Mouse (Mus musculus): ENCODE measurements around the gene Vmac.

Gene Vmac

DNA sequence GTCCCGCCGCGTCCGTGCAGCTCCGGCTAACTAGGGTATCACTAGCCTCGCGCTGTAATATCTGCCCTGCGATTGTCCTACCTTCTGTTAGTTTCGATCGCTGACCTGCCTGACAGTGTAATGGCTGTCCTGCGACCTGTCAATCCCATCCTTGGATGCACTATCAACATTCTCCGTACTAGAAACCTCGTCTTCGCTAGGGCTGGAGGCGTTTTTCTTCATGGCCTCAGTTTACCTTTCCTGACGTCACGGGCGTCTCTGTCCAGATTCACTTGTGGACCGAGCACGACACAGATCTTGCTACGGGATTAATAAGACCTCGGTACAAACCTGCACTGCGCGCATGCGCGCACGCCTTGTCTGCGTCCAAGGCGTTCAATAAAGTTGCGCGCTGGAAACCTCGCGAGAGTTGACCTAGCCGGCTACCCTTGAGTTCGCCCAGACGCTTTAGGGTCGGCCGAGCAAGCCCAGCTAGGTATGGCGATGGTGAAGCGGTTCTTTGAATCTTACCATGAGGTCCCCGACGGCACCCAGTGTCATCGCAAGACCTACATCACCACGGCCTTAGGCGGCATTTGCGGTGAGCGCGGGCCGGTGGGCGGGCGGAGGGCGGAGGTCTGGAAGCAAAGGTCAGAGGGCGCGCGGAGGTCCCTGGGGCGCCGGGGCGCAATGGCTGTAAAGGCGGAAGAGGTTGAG, at the start of gene Vmac, which contains the start of gene Ndufa11:
TSS of gene Vmac (minus strand) at position 660 of the 696 bp plus-strand sequence.
TSS of gene Ndufa11 (plus strand) at position 405 of the 696 bp plus-strand sequence.
- DNase-seq (ENCODE audit: low spot score): peak; percentile 95

DNA sequence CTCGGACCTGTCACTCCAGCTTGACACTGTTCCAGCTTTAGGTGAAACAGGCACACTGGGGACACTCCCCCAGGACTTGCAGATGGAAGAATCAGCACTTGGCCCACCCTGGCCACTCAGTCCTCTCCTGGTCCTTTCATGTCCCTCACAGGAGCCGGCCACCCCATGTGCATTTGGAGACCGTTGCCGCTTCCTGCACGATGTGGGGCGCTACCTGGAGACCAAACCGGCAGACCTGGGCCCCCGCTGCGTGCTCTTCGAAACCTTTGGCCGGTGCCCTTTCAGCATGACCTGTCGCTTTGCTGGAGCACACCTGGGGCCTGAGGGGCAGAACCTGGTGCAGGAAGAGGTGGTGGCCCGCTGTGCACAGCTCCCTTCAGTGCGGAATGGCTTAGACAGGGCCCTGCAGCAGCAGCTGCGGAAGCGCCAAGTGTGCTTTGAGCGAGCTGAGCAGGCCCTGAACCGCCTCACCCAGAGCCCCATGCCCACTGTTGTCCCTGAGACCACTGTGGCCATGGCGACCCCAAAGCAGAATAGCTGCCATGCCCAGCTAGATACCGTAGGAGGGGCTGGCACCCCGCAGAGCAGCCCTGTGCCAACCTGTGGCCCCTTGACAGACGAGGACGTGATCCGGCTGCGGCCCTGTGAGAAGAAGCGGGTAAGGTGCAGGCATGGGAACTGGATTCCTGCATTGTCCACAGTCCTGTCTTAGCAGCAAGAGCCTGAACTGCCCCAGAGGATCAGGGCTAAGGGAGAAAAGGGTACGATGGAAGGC, 49.0 kb upstream of the Vmac start:
- no peak for DNase-seq (ENCODE audit: low spot score)

DNA sequence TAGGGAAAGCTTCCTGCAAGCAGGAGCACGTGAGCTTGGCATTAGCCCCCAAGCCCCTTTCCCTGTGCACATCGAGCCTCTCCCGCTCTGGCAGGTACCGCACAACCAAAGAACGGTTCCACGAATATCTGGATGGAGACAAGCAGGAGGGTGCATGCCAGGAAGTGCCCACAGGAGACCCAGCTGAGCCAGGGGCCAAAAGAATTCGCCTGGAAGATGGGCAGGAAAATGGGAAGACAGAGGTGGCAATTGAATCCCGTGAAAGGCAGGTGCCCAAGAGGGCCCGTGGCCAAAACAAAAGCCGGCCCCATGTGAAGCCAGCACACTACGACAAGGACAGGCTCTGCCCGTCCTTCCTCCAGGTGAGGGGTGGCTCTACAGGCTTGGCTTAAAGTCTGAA, 47.6 kb upstream of the Vmac start:
- DNase-seq (ENCODE audit: low spot score): no peak

DNA sequence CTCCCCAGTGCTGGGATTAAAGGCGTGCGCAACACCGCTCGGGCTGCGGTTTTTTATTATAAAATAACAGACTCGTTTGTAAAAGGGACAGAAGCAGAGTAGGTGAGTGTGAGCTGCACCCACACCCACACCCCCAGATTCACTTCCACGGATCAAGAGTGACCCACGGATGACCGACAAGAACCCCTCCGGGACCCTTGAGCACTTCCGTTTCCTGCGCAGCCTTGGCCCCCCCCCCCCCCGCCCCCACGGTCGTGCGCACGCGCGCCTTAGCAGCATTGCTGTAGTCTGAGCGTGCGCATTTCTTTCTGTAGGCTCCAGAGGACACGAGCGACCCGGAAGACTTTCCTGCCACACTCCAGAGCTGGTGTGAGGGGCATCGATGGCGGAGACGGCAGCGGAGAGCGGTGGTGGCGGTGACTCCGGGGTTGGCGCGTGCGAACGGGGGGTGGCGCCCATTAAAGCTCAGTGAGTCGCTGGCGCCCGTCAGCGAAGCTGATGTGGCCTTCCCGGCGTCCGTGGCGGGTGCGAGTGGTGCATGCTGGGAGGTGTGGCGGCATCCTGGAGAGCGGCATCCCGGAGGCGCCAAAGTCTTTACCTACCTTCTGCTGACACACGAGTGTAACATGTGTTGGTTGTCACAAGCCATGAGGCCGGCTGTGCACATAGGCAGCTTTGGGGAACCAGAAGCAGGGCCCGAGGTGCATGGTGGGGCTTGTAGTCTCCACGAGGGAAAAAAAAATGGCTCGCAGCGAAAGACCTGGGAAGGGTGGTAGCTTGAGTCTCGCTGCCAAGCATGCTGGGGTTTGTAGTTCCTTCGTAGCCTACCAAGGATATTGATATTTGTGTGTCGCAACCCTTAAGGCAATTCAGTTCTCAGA, 46.9 kb upstream of the Vmac start, which contains the start of gene Dus3l:
TSS of gene Dus3l (plus strand) at position 284 of the 881 bp plus-strand sequence.
- peak; percentile 93 for DNase-seq (ENCODE audit: low spot score)

DNA sequence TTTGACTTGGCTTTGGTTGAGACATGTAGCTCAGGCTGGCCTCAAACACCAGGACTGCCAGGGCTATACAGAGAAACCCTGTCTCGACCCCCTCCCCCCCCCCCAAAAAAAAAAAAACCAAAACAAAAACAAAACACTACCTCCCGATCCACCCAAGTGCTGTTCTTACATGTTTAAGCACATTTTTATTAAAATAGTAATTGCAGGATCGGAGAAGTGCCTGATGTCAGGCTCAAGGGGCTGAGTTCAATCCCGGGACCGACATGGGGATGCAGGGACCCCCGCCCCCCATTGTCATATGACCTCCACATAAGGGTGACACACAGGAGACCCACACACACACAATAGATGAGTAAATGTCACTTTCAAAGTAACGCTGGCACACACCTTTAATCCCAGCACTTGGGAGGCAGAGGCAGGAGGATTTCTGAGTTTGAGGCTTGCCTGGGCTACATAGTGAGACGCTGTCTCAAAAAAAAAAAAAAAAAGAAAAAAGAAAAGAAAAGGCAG, 46.0 kb upstream of the Vmac start:
- DNase-seq (ENCODE audit: low spot score): no peak

DNA sequence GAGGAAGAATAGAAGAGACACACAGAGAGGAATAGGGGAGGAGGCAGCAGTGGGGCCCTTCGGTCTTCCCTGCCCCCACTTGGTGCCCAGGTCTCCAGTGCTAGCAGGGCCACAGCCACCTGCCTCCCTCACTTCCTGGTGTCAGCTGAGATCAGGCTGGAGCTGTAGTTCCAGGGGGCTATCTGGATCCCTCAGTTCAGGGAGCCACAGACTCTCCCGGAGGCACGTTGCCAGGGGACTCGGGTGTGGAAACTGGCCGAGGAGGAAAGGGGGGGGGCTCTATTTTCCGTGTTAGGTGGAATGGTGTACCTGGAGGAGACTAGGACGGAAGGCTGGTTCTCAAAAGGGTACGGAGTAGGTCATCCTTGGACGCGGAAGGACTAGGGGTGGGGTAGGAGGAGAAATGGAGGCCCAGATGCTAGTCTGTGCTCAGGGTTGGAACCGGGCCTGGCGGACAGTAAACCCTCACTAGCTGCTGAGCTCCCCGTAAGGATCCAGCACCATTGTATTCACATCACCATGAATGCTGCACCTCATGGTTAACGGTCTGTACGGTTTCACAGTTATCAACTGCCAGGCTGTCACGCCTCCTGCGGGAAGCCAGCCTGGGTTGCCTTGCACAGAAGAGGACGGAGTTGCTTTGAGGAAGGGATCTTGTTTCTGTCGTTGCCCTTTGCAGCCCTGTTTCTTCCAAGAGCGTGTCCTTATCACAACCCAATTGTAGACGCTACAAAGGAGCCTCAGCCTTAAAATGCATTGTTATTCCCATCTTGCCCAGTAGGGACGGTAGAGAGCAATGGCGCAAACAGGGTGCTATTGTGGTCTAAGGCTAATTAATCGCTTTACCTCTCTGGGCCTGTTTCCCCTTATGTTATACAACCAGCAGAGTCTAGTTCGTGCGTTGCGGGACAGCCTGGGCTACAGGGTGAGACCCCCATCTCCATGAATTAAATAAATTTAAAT, 45.2 kb upstream of the Vmac start:
- DNase-seq (ENCODE audit: low spot score): peak; percentile 64

DNA sequence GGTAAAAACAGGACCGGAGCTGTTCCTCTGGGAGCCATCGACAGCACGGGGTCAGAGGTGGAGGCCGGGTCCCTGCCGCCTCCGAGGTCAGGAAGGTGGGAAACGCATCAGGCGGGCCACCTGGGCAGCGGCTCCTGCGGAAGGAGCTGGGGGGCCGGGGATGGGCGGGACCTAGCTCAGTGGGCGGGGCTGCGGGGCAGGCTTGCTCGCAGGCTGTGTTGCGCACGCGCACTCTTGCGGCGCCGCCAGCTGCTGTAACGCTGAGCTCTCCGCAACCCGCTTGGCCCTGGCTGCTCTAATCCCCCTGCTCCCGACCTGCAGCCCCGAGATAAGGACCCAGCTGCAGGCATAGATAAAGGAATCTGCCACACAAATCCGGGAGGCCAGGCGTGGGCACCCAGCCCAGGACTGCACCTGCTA, 44.2 kb upstream of the Vmac start:
- peak; percentile 84 for DNase-seq (ENCODE audit: low spot score)

DNA sequence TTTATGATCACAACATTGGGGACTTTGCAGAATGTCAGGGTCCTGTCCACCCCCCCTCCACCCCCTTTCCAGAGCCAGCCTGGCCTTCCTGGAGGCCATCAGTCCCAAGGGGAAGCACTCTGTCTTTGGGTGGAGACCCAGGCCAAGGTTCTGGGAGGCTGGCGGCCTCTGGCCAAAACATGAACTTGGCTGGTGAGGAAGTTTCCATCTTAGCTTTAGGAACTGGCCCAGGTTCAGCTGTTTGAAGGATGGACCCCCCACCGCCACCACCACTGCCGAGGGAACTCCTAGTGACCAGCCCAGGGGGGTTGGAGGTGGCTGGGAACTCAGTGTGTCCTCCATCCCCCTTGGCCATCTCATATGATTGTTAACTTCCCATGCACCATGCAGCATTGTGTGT, 43.3 kb upstream of the Vmac start:
- no peak for DNase-seq (ENCODE audit: low spot score)

DNA sequence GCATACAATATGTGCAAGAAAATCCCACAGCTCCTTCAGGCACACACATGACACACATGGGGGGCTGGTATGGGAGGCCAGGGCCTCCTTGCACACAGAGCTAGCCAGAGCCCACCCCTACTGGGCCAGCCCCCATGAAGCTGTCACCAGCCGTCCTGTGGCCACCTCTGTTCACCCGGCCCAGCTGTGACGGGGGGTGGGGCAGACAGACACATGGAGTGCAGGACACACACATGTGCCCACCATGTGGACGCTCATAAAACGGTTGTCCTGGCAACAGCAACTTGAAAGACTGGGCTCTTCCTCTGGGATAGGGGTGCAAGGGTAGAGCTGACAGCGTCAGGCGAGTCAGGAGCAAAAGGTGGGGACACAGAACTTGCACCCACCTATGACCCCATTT, 41.4 kb upstream of the Vmac start:
- no peak for DNase-seq (ENCODE audit: low spot score)

DNA sequence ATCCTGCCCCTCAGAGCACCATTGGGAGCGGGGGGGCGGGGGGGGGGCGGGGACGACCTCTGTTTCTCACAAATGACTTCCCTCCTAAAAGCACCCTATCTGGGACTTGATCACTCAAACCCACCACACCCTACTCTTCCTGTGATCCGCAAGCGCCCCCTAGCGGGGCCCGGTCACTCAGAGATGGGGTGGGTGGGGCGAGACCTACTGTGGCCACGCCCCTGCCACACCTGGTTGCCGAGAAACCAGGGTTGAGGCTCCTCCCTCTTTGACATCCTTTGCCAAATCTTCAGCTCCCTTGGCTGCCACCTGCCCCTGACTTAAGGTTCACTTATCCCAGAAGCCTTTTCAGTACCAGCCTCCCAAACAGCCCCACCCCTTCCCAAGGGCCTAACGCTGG, 40.3 kb upstream of the Vmac start:
- peak; percentile 71 for DNase-seq (ENCODE audit: low spot score)

DNA sequence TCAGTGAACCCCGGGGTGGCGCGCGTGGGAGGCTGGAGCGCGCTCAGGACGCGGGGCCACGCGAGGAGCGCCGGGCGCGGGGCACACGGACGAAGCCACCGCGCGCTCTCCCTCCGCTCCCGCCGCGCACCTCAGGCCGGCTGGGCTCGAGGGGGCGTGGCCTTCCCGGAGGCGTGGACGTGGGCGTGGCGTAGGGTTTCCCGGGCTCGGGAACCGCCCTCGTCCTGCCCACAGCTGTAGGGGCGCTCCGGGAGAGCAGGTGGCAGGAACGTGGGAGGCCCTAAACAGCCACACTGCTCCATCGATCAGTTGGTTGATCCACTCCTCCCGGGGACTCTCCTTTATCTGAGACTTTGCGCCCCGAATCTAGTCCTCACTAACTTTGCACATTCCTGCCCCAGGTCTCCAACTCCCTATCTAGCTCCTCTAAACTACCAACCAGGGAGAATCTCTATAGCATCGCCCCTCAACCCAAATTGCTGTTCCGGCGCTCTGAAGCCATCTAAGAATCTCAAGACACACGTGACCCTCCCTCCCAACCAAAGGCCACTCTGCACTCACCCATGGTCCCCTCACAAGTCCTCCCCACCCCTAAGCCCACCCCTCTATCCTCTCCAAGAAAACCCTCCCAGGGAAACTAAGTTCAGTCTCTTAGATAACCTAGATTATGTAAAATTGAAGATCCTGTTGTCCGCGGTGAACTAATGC, 39.7 kb upstream of the Vmac start, which contains the start of gene Nrtn:
TSS of gene Nrtn (minus strand) at position 115 of the 708 bp plus-strand sequence.
- DNase-seq (ENCODE audit: low spot score): peak; percentile 89

DNA sequence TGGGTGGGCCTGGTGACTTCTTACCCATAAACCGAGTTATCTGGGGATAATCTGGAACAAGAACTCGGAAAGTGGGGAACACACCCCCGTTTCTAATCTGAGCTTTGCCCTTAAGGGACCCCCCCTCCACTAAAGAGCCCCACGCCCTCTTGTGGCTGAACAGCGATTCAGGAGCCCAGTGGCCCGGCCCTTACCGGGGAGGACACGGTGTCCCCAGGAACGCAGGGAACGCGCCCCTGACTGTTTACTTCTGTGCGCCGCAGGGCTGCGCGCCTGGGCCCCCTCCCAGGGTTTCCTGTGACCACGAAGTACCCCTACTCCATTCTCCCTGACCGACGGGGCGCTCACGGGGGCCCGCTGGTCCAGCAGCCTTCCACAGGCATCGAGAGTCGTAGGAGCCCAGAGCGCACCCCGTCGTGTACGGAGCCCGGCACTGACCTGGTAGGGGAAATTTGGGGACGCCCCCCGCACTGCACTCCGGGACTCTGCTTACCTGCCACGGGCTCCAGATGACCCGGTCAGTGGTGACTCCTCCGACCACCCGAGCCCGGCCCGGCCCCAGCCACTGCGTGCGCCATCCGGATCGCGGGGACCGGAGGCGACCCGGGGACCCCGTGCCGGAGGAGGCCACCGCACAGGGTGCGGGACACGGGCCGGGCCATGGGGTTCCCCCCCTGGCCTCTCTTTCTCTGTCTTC, 39.0 kb upstream of the Vmac start:
- peak; percentile 21 for DNase-seq (ENCODE audit: low spot score)

DNA sequence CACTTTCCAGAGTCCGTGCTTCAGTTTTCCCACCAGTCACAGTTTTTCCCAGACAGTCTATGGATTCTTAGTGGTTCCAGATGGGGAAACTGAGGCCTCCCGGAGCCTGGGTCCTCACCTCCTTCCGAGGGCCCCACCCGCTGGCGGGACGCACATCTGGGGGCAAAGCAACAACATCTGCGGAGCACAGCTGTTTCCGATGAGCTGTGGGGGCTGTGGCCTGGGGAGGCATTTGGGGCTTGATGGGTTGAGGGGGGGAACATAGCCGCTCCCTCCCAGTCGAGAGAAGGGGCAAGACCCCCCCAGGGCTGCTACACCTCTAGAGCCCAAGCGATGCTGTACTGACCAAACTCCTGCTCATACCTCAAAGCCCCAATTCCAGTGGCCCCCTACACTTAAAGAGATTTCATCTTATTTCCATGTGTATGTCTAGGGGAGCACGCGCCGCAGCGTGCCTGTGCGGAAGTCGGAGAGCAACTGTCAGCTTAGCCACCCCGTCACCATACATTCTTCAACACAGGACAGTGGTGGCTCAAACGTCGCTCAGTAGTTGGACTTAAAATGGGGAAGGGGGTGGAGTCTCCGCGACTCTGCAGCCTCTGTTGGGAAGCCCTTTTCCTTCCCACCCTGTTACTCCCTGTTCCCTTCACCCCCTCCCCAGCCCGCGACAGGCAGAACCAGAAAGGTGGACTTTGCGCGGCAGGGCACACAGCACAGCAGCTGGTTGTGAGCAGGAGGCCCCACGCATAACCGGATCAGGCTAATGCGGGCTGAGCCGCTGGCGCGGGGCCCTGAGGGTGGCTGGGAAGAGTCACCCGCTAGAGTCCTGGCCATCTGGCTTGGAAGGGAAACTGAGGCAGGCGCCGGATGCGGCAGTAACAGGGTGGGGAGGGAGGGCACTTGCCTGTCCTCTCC, 36.7 kb upstream of the Vmac start:
- DNase-seq (ENCODE audit: low spot score): no peak

DNA sequence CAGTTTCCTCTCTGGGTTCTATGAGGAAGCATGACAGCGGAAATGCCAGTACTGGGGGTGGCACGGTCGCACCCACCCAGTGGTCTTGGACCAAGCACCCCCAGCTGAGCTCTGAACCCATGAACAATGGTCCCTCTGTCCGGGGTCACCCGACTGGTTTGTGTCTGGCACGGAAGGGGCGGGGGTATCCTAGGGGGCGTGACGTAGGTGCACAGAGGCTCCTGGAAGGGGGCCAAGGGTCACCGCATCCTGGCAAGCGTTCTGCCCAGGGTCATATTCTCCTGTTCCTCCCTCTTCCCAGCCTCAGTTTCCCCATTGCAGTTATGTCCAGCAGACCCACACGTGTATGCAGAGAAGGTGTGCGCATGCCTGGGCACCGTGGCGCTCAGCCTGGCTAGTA, 35.6 kb upstream of the Vmac start:
- no peak for DNase-seq (ENCODE audit: low spot score)

DNA sequence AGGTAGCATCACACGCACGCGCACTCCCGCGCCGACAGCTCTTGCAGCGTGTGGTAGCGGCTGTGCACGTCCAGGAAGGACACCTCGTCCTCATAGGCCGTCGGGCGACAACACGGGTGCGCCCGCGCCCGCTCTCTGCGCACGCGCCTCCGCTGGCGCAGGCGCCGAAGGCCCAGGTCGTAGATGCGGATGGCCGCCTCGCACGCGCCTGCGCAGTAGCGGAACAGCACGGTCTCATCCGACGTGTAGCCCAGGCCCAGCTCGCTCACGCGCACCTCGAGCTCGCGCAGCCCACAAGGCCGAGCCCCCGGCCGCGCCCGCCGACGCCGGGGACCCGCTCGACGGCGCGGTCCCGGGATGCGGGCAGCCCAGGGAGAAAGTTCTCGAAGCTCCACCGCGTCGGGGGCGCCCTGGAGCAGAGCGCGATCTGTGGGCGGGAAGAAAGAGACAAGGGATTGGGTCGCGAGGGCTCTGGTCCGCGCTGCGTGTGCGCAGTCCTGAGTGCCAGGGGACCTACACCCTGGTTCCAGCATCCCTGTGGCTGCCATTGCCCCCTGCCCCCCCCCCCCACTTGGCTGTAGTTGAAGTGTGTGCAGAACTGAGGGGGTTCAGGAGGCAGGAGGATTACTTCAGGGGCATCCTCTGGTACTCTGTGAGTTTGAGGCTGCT, 33.7 kb upstream of the Vmac start:
- no peak for DNase-seq (ENCODE audit: low spot score)

DNA sequence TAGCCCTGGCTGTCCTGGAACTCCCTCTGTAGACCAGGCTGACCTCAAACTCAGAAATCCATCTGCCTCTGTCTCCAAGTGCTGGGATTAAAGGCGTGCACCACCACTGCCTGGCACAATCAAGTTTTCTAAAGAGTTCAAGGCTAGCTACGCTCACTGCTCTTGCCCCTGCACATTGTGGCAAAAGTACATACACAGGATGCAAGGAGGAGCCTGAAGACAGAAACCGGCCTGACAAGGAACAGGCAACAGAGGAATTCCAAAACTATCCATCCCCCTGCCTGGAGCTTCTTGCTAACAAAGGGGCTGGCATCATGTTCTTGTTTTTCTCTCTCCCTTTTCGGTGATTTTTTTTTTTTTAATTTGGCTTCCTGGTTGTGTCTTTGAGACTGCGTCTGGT, 26.4 kb upstream of the Vmac start:
- no peak for DNase-seq (ENCODE audit: low spot score)

DNA sequence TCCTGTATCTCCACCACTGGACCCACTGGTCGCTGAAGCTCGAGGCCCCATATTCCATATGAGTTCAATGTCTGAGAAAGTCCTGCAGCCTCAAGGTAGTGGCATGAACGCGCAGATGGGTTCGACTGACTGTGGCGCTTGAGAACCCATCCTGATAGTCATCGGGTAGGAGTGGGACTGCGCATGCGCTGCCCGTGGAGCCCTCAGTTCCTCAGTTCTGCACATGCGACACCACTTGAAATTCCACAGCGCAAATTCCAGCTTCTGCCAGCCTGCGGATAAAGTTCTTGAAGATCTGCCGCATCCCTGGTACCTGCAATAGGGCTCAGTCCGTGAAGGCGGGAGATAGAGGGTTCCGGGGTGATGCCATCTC, 23.0 kb upstream of the Vmac start:
- no peak for DNase-seq (ENCODE audit: low spot score)
